Mouse (Mus musculus): ENCODE measurements around the gene Syne2. TPM values are rescaled to one million over a fixed set of nuclear protein-coding genes. Genes with fewer than 3 reads are reported as not detected.

The Syne2 gene
- total RNA-seq, 2 experiments from 2014 or later: 19.0 to 21.1 TPM

- DNase-seq (ENCODE audit: low spot score in 2 of 2): no peak
These were observed 105.0 kb downstream of the Syne2 start for GRCm38 (mm10) chr12:75922900-75923299.

- DNase-seq (ENCODE audit: low spot score in 2 of 2): no peak
These were observed 106.9 kb downstream of the Syne2 start for GRCm38 (mm10) chr12:75924852-75925251.

- DNase-seq (ENCODE audit: low spot score in 2 of 2): no peak
These were observed 109.7 kb downstream of the Syne2 start for GRCm38 (mm10) chr12:75927596-75927995.

- no peak for DNase-seq (ENCODE audit: low spot score in 2 of 2)
These were observed 115.6 kb downstream of the Syne2 start for GRCm38 (mm10) chr12:75933561-75933960.

GRCm38 (mm10) chr12:75951328-75951727 is 133.4 kb downstream of the Syne2 start:
- DNase-seq (ENCODE audit: low spot score in 2 of 2): peak in 1 of 2 experiments; percentile 25

- DNase-seq (ENCODE audit: low spot score in 2 of 2): no peak
These were observed 134.1 kb downstream of the Syne2 start for GRCm38 (mm10) chr12:75952011-75952410.

- DNase-seq (ENCODE audit: low spot score in 2 of 2): no peak
These were observed 148.7 kb downstream of the Syne2 start for GRCm38 (mm10) chr12:75966441-75967195.

GRCm38 (mm10) chr12:75979079-75979478 is 161.1 kb downstream of the Syne2 start:
- no peak for DNase-seq (ENCODE audit: low spot score in 2 of 2)

GRCm38 (mm10) chr12:75983336-75983735 is 165.4 kb downstream of the Syne2 start:
- DNase-seq (ENCODE audit: low spot score in 2 of 2): no peak

GRCm38 (mm10) chr12:75992226-75992858 is 174.4 kb downstream of the Syne2 start:
- no peak for DNase-seq (ENCODE audit: low spot score in 2 of 2)

GRCm38 (mm10) chr12:75992946-75993345 is 175.0 kb downstream of the Syne2 start:
- DNase-seq (ENCODE audit: low spot score in 2 of 2): no peak

GRCm38 (mm10) chr12:75995086-75995485 is 177.2 kb downstream of the Syne2 start:
- DNase-seq (ENCODE audit: low spot score in 2 of 2): no peak

- no peak for DNase-seq (ENCODE audit: low spot score in 2 of 2)
These were observed 179.6 kb downstream of the Syne2 start for GRCm38 (mm10) chr12:75997547-75997946.

GRCm38 (mm10) chr12:75998416-75998815 is 180.5 kb downstream of the Syne2 start:
- no peak for DNase-seq (ENCODE audit: low spot score in 2 of 2)

- no peak for DNase-seq (ENCODE audit: low spot score in 2 of 2)
These were observed 186.8 kb downstream of the Syne2 start for GRCm38 (mm10) chr12:76004697-76005249.

- no peak for DNase-seq (ENCODE audit: low spot score in 2 of 2)
These were observed 191.1 kb downstream of the Syne2 start for GRCm38 (mm10) chr12:76008991-76009390.

GRCm38 (mm10) chr12:76012789-76013188 is 194.9 kb downstream of the Syne2 start:
- DNase-seq (ENCODE audit: low spot score in 2 of 2): no peak

- DNase-seq (ENCODE audit: low spot score in 2 of 2): no peak
These were observed 195.5 kb downstream of the Syne2 start for GRCm38 (mm10) chr12:76013480-76013879.

- DNase-seq (ENCODE audit: low spot score in 2 of 2): no peak
These were observed 197.1 kb downstream of the Syne2 start for GRCm38 (mm10) chr12:76015026-76015425.

GRCm38 (mm10) chr12:76015489-76015888 is 197.6 kb downstream of the Syne2 start:
- DNase-seq (ENCODE audit: low spot score in 2 of 2): no peak

GRCm38 (mm10) chr12:76016123-76017101 is 198.5 kb downstream of the Syne2 start:
- DNase-seq (ENCODE audit: low spot score in 2 of 2): peak; percentile 48 to 82

Measured in layer of hippocampus, adult 18-20 months (tissue).